Mouse (Mus musculus): ENCODE measurements around the gene Gpr62. TPM values are rescaled to one million over a fixed set of nuclear protein-coding genes. Genes with fewer than 3 reads are reported as not detected.
"Not testable (repeated sequence)": the region's sequence is repeated elsewhere in the genome, so short reads cannot be mapped to it uniquely, and the experiment has no call there.

Gpr62 gene
- polyA plus RNA-seq (2015; fragmentation: Nextera tagmentation; extraction: Ambion mirVana) = 0.20 and 0.45 TPM in 2 replicates

DNA sequence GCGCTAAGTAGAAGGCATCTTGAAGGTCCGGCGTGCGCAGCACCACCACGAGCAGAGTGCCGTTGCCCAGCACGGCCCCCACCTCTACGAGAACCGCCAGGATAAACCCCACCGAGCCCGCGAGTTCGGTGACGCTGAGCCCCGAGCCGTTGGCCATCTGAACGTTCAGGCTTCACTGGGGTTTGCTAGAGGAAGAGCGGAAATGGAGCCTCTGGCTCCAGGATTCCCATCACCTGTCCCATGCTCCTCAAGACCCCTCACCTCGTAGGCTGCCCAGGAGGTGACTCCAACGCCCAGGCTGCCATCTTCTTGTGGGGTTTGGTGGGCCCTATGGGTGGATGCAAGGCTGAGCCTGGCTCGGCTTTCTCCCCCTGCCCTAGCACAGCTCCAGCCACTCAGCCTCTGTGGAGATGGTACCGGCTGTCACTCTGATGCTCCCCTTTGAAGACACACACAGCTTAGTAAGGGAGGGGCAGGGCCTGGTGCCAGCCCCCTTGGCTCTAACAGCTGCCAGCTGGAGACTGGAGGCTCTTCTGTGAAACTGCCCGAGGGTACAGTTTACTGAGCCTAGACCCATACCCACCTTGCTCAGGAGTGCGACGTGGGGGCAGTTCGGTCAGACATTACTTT is at the start of gene Gpr62:
Gene Gpr62, minus strand, starts transcription at position 368 of the 630 bp plus-strand sequence.
- H3K27me3 ChIP-seq (replicated peaks) = peaks cover 17% of the 10 kb centered on the region
- H3K9ac ChIP-seq = peak within 1 kb of the TSS; percentile 62
- ATAC-seq = no peak
- H3K4me2 ChIP-seq (replicated peaks) = peak within 1 kb of the TSS; percentile 99
- peaks cover 11% of the 10 kb centered on the region for H3K4me1 ChIP-seq (replicated peaks)
- peaks cover 14% of the 10 kb centered on the region; the same call in 1 of the 2 replicates for H3K36me3 ChIP-seq
- H3K4me3 ChIP-seq (replicated peaks) = peak within 1 kb of the TSS; percentile 64
- WGBS = 38% methylated on average over 26 of the region's 26 CpGs
- H3K9me3 ChIP-seq = no peaks in the 10 kb centered on the region
- no peak within 1 kb of the TSS; the same call in 1 of the 2 replicates for H3K27ac ChIP-seq

GRCm38 (mm10) chr9:106514273-106514672 is 48.5 kb upstream of the Gpr62 start, which contains the start of gene Iqcf5:
Iqcf5 (plus strand) TSS chr9:106514573.
- no peak within 1 kb of the TSS for H3K9ac ChIP-seq
- H3K27me3 ChIP-seq (replicated peaks) = no peaks in the 10 kb centered on the region
- H3K27ac ChIP-seq = no peak within 1 kb of the TSS
- H3K4me1 ChIP-seq (replicated peaks) = no peaks in the 10 kb centered on the region
- no peaks in the 10 kb centered on the region for H3K36me3 ChIP-seq
- WGBS = 87% methylated on average over 4 of the region's 4 CpGs
- H3K4me3 ChIP-seq (replicated peaks) = no peak within 1 kb of the TSS
- no peaks in the 10 kb centered on the region for H3K9me3 ChIP-seq
- no peak within 1 kb of the TSS for H3K4me2 ChIP-seq (replicated peaks)
- ATAC-seq = no peak

DNA sequence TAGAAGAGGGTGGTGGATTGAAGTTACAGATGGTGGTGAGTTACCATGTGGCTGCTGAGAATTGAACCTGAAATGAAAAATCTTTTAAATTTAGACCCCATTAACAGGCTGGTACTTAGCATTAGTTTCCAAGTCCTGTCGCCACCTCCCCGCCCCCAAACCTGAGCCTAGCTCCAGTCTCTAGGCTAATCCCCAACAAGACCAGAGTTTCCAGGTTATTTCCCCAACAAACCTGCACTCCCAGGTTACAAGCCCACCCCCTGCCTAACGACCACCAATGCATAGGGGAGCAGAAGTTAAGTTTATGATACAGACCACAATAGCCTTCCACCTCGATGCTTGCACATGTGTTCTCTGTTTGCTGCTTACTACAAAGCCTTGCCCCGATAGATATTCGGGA is 47.8 kb upstream of the Gpr62 start:
- H3K4me3 ChIP-seq (replicated peaks) = no peak overlapping the region
- no peaks in the 10 kb centered on the region for H3K36me3 ChIP-seq
- ATAC-seq = no peak
- no peak overlapping the region for H3K4me2 ChIP-seq (replicated peaks)
- 81% methylated on average over 6 of the region's 6 CpGs for WGBS
- no peaks in the 10 kb centered on the region for H3K9me3 ChIP-seq
- H3K4me1 ChIP-seq (replicated peaks) = no peaks in the 10 kb centered on the region
- no peak overlapping the region for H3K9ac ChIP-seq
- H3K27me3 ChIP-seq (replicated peaks) = no peaks in the 10 kb centered on the region
- no peak overlapping the region for H3K27ac ChIP-seq

DNA sequence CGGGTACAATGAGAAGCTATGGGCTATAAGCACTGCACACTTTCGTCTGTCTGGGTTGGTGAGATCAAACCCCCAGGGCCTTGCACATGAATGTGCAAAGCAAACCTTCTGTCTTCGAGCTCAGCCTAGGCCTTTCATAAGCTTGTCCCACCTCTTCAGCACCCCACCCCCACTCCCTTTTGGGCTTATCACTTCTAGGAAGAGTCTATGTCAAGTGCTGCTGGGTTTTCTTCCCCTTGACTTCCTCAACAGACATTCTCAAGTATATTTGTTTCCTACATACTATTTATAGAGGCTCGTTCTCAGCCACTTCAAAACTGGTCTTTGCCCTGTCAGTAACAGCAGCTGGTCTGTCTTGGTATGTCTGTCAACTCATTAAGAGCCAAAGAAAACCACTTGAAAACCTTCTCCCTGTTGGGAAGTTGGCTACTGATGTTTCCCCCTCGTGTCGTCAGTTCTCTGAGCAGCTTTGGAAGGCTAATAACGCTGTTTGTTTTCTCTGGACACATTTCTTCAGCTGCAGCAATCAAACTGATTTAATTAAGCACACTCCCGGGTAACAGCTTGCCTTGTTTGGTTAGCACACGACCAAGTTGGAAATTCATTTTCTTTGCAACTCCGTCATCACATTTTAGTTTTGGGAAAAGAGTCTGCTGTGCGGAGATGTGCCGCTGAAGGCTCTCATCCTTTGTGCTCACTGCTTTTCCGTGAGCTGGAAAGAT is 47.2 kb upstream of the Gpr62 start:
- H3K4me3 ChIP-seq (replicated peaks) = no peak overlapping the region
- no peak overlapping the region for H3K27ac ChIP-seq
- WGBS = 56% methylated on average over 13 of the region's 13 CpGs
- H3K36me3 ChIP-seq = no peaks in the 10 kb centered on the region
- H3K27me3 ChIP-seq (replicated peaks) = no peaks in the 10 kb centered on the region
- no peaks in the 10 kb centered on the region for H3K9me3 ChIP-seq
- H3K4me1 ChIP-seq (replicated peaks) = no peaks in the 10 kb centered on the region
- no peak overlapping the region for H3K9ac ChIP-seq
- H3K4me2 ChIP-seq (replicated peaks) = no peak overlapping the region
- no peak for ATAC-seq

- 91% methylated on average over 10 of the region's 10 CpGs for WGBS
- H3K4me1 ChIP-seq (replicated peaks) = no peaks in the 10 kb centered on the region
These were observed 43.6 kb upstream of the Gpr62 start for GRCm38 (mm10) chr9:106509356-106509755.

DNA sequence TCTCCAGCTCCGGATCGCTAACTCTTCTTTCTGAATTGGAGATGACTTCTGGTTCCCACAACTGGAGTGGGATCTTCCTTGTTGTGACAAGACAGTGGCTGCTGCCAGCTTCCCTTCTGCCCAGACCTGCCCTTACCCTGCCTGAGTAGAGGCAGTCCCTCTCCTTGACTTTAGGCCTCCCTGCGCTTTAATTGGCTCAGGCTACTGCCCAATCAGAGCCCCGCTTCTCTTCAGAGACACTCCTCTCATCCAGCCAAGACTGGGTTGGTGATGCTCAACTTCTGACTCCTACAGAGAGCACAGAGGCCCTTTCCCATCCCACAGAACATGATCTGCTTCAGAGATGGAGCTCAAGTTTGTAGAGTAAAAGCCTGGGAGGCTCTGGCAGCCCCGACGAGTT is 38.5 kb upstream of the Gpr62 start:
- H3K36me3 ChIP-seq = no peaks in the 10 kb centered on the region
- no peaks in the 10 kb centered on the region for H3K4me1 ChIP-seq (replicated peaks)
- no peaks in the 10 kb centered on the region for H3K9me3 ChIP-seq
- no peak for ATAC-seq
- no peaks in the 10 kb centered on the region for H3K27me3 ChIP-seq (replicated peaks)
- H3K4me3 ChIP-seq (replicated peaks) = no peak overlapping the region
- no peak overlapping the region for H3K9ac ChIP-seq
- no peak overlapping the region for H3K4me2 ChIP-seq (replicated peaks)
- WGBS = 70% methylated on average over 6 of the region's 6 CpGs
- no peak overlapping the region for H3K27ac ChIP-seq

More at GRCm38 (mm10) chr9:106509356-106509755, 43.6 kb upstream of the Gpr62 start:
- Histone ChIP-seq H3K9ac (no peak overlapping the region), H3K4me2 (replicated peaks) (no peak overlapping the region), H3K36me3 (no peaks in the 10 kb centered on the region), H3K9me3 (no peaks in the 10 kb centered on the region), H3K4me3 (replicated peaks) (no peak overlapping the region), H3K27me3 (replicated peaks) (no peaks in the 10 kb centered on the region), H3K27ac (no peak overlapping the region)
- ATAC-seq = no peak

DNA sequence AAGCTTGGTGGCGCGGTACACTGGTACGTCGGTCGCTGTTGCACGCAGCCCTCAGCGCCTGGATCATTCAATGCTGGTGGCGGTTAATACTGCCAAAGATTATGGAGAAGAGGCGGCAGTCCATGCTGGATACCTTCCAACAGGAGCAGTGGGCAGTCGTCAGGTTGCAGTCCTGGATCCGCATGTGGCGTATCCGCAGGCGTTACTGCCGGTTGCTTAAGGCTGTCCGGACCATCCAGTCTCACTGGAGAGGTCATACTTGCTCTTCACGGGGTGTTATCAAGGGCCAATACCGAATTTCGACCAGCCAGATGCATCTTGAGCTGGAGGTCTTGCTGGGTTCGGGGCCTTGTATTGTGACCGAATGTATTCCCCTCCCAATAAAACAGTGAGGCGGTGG is 36.1 kb upstream of the Gpr62 start:
- Histone ChIP-seq H3K36me3 (no peaks in the 10 kb centered on the region), H3K27ac (no peak overlapping the region), H3K9ac (no peak overlapping the region), H3K4me3 (replicated peaks) (no peak overlapping the region), H3K4me2 (replicated peaks) (no peak overlapping the region), H3K9me3 (no peaks in the 10 kb centered on the region), H3K27me3 (replicated peaks) (no peaks in the 10 kb centered on the region), H3K4me1 (replicated peaks) (no peaks in the 10 kb centered on the region)
- 84% methylated on average over 22 of the region's 22 CpGs for WGBS
- no peak for ATAC-seq

- no peak within 1 kb of the TSS for H3K9ac ChIP-seq
- no peak for ATAC-seq
- H3K4me3 ChIP-seq (replicated peaks) = no peak within 1 kb of the TSS
- H3K4me1 ChIP-seq (replicated peaks) = no peaks in the 10 kb centered on the region
- no peaks in the 10 kb centered on the region for H3K9me3 ChIP-seq
- no peak within 1 kb of the TSS for H3K27ac ChIP-seq
- H3K36me3 ChIP-seq = no peaks in the 10 kb centered on the region
- no peak within 1 kb of the TSS for H3K4me2 ChIP-seq (replicated peaks)
- no peaks in the 10 kb centered on the region for H3K27me3 ChIP-seq (replicated peaks)
- 90% methylated on average over 6 of the region's 6 CpGs for WGBS
These were observed 33.9 kb upstream of the Gpr62 start, which contains the start of gene Iqcf1 for GRCm38 (mm10) chr9:106499667-106500066. Iqcf1 (plus strand) TSS chr9:106499967.

- not testable (repeated sequence) for ATAC-seq; H3K4me1 ChIP-seq (replicated peaks); H3K27me3 ChIP-seq (replicated peaks); H3K9me3 ChIP-seq; H3K4me2 ChIP-seq (replicated peaks); H3K4me3 ChIP-seq (replicated peaks); H3K9ac ChIP-seq; H3K27ac ChIP-seq
- H3K36me3 ChIP-seq = peaks cover 26% of the 10 kb centered on the region
- WGBS = 83% methylated on average over 6 of the region's 6 CpGs
These were observed 21.9 kb upstream of the Gpr62 start for GRCm38 (mm10) chr9:106487602-106488001.

GRCm38 (mm10) chr9:106485076-106485475 is 19.3 kb upstream of the Gpr62 start:
- Histone ChIP-seq H3K4me3 (replicated peaks) (no peak overlapping the region), H3K4me2 (replicated peaks) (no peak overlapping the region), H3K36me3 (peaks cover 36% of the 10 kb centered on the region), H3K4me1 (replicated peaks) (no peaks in the 10 kb centered on the region), H3K9me3 (no peaks in the 10 kb centered on the region), H3K9ac (no peak overlapping the region), H3K27ac (no peak overlapping the region), H3K27me3 (replicated peaks) (no peaks in the 10 kb centered on the region)
- no peak for ATAC-seq
- WGBS = 82% methylated on average over 10 of the region's 10 CpGs

- H3K36me3 ChIP-seq = peaks cover 36% of the 10 kb centered on the region
- peaks cover 1% of the 10 kb centered on the region; the same call in 1 of the 2 replicates for H3K4me1 ChIP-seq (replicated peaks)
- no peak overlapping the region for H3K4me2 ChIP-seq (replicated peaks)
- H3K4me3 ChIP-seq (replicated peaks) = no peak overlapping the region
- no peak for ATAC-seq
- no peaks in the 10 kb centered on the region for H3K9me3 ChIP-seq
- H3K27me3 ChIP-seq (replicated peaks) = no peaks in the 10 kb centered on the region
- 92% methylated on average over 17 of the region's 17 CpGs for WGBS
- no peak overlapping the region for H3K27ac ChIP-seq
- H3K9ac ChIP-seq = no peak overlapping the region
These were observed 17.9 kb upstream of the Gpr62 start for GRCm38 (mm10) chr9:106483606-106484005.

GRCm38 (mm10) chr9:106483136-106483535 is 17.4 kb upstream of the Gpr62 start:
- Histone ChIP-seq H3K27me3 (replicated peaks) (no peaks in the 10 kb centered on the region), H3K9me3 (no peaks in the 10 kb centered on the region), H3K27ac (no peak overlapping the region), H3K4me3 (replicated peaks) (no peak overlapping the region), H3K36me3 (peaks cover 36% of the 10 kb centered on the region), H3K4me2 (replicated peaks) (no peak overlapping the region), H3K9ac (no peak overlapping the region), H3K4me1 (replicated peaks) (peaks cover 5% of the 10 kb centered on the region)
- 95% methylated on average over 10 of the region's 10 CpGs for WGBS
- no peak for ATAC-seq
